ENCODE assay signal across 19 mouse cellular contexts in genomic region chr4:138939481-138939880, GRCm38 (mm10). TPM values are rescaled to one million over a fixed set of nuclear protein-coding genes. Genes with fewer than 3 reads are reported as not detected.
DNase-seq lines count a peak whose midpoint lies in the region; ATAC-seq and TF ChIP-seq lines count a peak whose summit lies in the region.
"Had no signal": no experiment of that assay in that cellular context is flagged by ENCODE, and none has a peak within 500 bp of the region (broad histone marks: within the 10 kb centered on the region; RNA-seq: fewer than 3 reads in every experiment).

No protein-coding gene starts in this region.

- no peak overlapping the region for H3K9ac ChIP-seq in hindbrain, postnatal 0 days (replicated peaks; ENCODE audit: low read length)
- no peak overlapping the region for H3K9ac ChIP-seq in hindbrain, embryonic 14.5 days
- no peak overlapping the region for H3K9ac ChIP-seq in intestine, postnatal 0 days (ENCODE audit: low read depth, low read length)
- H3K9ac ChIP-seq: forebrain, embryonic 15.5 days; hindbrain, embryonic 13.5 days; liver, postnatal 0 days; midbrain, embryonic 13.5 days had no signal

- DNase-seq in hindbrain, postnatal 0 days (ENCODE audit: low spot score): peak; percentile 11
- DNase-seq in hindbrain, embryonic 14.5 days (ENCODE audit: low spot score): no peak
- peak; percentile 60 for DNase-seq in MN1 (ENCODE audit: low spot score)
- peak; percentile 94 for DNase-seq in lung, postnatal 36 days
- DNase-seq in layer of hippocampus, postnatal 14 days (ENCODE audit: low spot score in 2 of 2): no peak
- DNase-seq in layer of hippocampus, adult 2 months (ENCODE audit: low spot score in 2 of 2): no peak
- DNase-seq: cerebellum, adult 8-10 months; gastrocnemius, postnatal 36 days; liver, postnatal 0 days; retina, postnatal 1 day; spleen, adult 18-20 months had no signal

- no peaks in the 10 kb centered on the region for H3K4me1 ChIP-seq in hindbrain, postnatal 0 days (ENCODE audit: insufficient read depth, low read length)
- no peaks in the 10 kb centered on the region for H3K4me1 ChIP-seq in hindbrain, embryonic 14.5 days (replicated peaks; ENCODE audit: control insufficient read depth, insufficient read depth, low read length)
- peaks cover 4% of the 10 kb centered on the region; the same call in 1 of the 2 replicates for H3K4me1 ChIP-seq in intestine, postnatal 0 days (replicated peaks; ENCODE audit: control insufficient read depth, insufficient read depth, low read length)
- H3K4me1 ChIP-seq: midbrain, embryonic 13.5 days had no signal

- no peak overlapping the region for H3K4me3 ChIP-seq in hindbrain, postnatal 0 days (ENCODE audit: low read length)
- no peak overlapping the region for H3K4me3 ChIP-seq in hindbrain, embryonic 14.5 days (replicated peaks; ENCODE audit: low read length)
- H3K4me3 ChIP-seq in intestine, postnatal 0 days (ENCODE audit: low read depth, low read length): no peak overlapping the region
- H3K4me3 ChIP-seq in layer of hippocampus, adult 2 months: no peak overlapping the region
- H3K4me3 ChIP-seq: forebrain, embryonic 15.5 days; hindbrain, embryonic 13.5 days; midbrain, embryonic 13.5 days had no signal

- H3K36me3 ChIP-seq in hindbrain, postnatal 0 days (ENCODE audit: insufficient read depth, low read length): no peaks in the 10 kb centered on the region
- no peaks in the 10 kb centered on the region for H3K36me3 ChIP-seq in hindbrain, embryonic 14.5 days (replicated peaks; ENCODE audit: control insufficient read depth, insufficient read depth)
- H3K36me3 ChIP-seq in intestine, postnatal 0 days (ENCODE audit: control insufficient read depth, insufficient read depth): no peaks in the 10 kb centered on the region
- H3K36me3 ChIP-seq: forebrain, embryonic 15.5 days; hindbrain, embryonic 13.5 days; midbrain, embryonic 13.5 days had no signal

- H3K27ac ChIP-seq in hindbrain, postnatal 0 days: no peak overlapping the region
- no peak overlapping the region for H3K27ac ChIP-seq in hindbrain, embryonic 14.5 days
- H3K27ac ChIP-seq in intestine, postnatal 0 days (ENCODE audit: low read depth, low read length): no peak overlapping the region
- no peak overlapping the region for H3K27ac ChIP-seq in layer of hippocampus, adult 2 months
- H3K27ac ChIP-seq: forebrain, embryonic 15.5 days; hindbrain, embryonic 13.5 days; midbrain, embryonic 13.5 days had no signal

- no peaks in the 10 kb centered on the region for H3K27me3 ChIP-seq in hindbrain, postnatal 0 days (ENCODE audit: insufficient read depth, low read length)
- no peaks in the 10 kb centered on the region for H3K27me3 ChIP-seq in hindbrain, embryonic 14.5 days (ENCODE audit: control insufficient read depth, insufficient read depth, low read length)
- no peaks in the 10 kb centered on the region for H3K27me3 ChIP-seq in intestine, postnatal 0 days (replicated peaks; ENCODE audit: control insufficient read depth, insufficient read depth, low read length)
- H3K27me3 ChIP-seq: forebrain, embryonic 15.5 days; midbrain, embryonic 13.5 days had no signal

- TF ChIP-seq CTCF in hindbrain, postnatal 0 days (IDR thresholded peaks at IDR 0.05; ENCODE audit: low read depth): no peak
- TF ChIP-seq CTCF in intestine, postnatal 0 days (IDR thresholded peaks at IDR 0.05; ENCODE audit: low read depth): peak; percentile 37
- no peak for TF ChIP-seq CTCF in layer of hippocampus, adult 2 months (conservative IDR thresholded peaks at IDR 0.05)

- 24% methylated on average over 4 of the region's 4 CpGs for WGBS in hindbrain, postnatal 0 days
- WGBS in hindbrain, embryonic 14.5 days: 42% methylated on average over 4 of the region's 4 CpGs
- 25% methylated on average over 4 of the region's 4 CpGs for WGBS in intestine, postnatal 0 days

- H3K4me2 ChIP-seq in hindbrain, postnatal 0 days (ENCODE audit: low read depth, low read length): no peak overlapping the region
- no peak overlapping the region for H3K4me2 ChIP-seq in hindbrain, embryonic 14.5 days (replicated peaks)
- H3K4me2 ChIP-seq in intestine, postnatal 0 days (replicated peaks; ENCODE audit: low read depth): no peak overlapping the region
- H3K4me2 ChIP-seq: forebrain, embryonic 15.5 days; hindbrain, embryonic 13.5 days; midbrain, embryonic 13.5 days had no signal

- H3K9me3 ChIP-seq in hindbrain, postnatal 0 days (ENCODE audit: low read length): no peaks in the 10 kb centered on the region
- H3K9me3 ChIP-seq in hindbrain, embryonic 14.5 days (ENCODE audit: control insufficient read depth, low read length): no peaks in the 10 kb centered on the region
- H3K9me3 ChIP-seq in intestine, postnatal 0 days (ENCODE audit: control insufficient read depth): no peaks in the 10 kb centered on the region
- H3K9me3 ChIP-seq: forebrain, embryonic 15.5 days; hindbrain, embryonic 13.5 days; midbrain, embryonic 13.5 days had no signal

- ATAC-seq in hindbrain, postnatal 0 days: no peak
- no peak for ATAC-seq in hindbrain, embryonic 14.5 days (ENCODE audit: low FRiP score)
- ATAC-seq in intestine, postnatal 0 days: peak; percentile 57
- ATAC-seq: forebrain, embryonic 15.5 days; liver, postnatal 0 days; midbrain, embryonic 13.5 days had no signal

RNA-seq across cellular contexts. Expression of gene Otud3, which starts 25.7 kb away (rescaled TPM):
- 4.6 and 6.8 TPM in 2 replicates for total RNA-seq in hindbrain, postnatal 0 days (2014; rRNA removed)
- 3.8 and 3.9 TPM in 2 replicates for polyA plus RNA-seq in hindbrain, postnatal 0 days (2015; fragmentation: Nextera tagmentation; extraction: Ambion mirVana)
- 2.8 and 3.3 TPM in 2 replicates for polyA plus RNA-seq in hindbrain, embryonic 14.5 days (2014; fragmentation: Nextera tagmentation; extraction: Ambion mirVana)
- polyA plus RNA-seq in intestine, postnatal 0 days (2015; fragmentation: Nextera tagmentation; extraction: Ambion mirVana): 3.5 and 3.6 TPM in 2 replicates
- 10 to 100 TPM; 10.7 to 11.5 TPM for total RNA-seq in layer of hippocampus, postnatal 14 days (2021)
- total RNA-seq in layer of hippocampus, adult 2 months (2021): 10 to 100 TPM; 10.4 to 13.9 TPM

RNA-seq across cellular contexts. Expression of gene Rnf186, which starts 27.4 kb away (rescaled TPM):
- total RNA-seq in hindbrain, postnatal 0 days (2014; rRNA removed): not detected in 2 replicates
- polyA plus RNA-seq in hindbrain, postnatal 0 days (2015; fragmentation: Nextera tagmentation; extraction: Ambion mirVana): not detected in 2 replicates
- not detected in 2 replicates for polyA plus RNA-seq in hindbrain, embryonic 14.5 days (2014; fragmentation: Nextera tagmentation; extraction: Ambion mirVana)
- 65.2 and 70.7 TPM in 2 replicates for polyA plus RNA-seq in intestine, postnatal 0 days (2015; fragmentation: Nextera tagmentation; extraction: Ambion mirVana)
- total RNA-seq in layer of hippocampus, postnatal 14 days (2021): not detected
- total RNA-seq in layer of hippocampus, adult 2 months (2021): not detected
- total RNA-seq: gastrocnemius, postnatal 36 days; left cerebral cortex, adult 18-20 months had no signal
- polyA plus RNA-seq: forebrain, embryonic 15.5 days; heart, embryonic 14.5 days; hindbrain, embryonic 13.5 days; limb, embryonic 14.5 days; neural tube, embryonic 11.5 days had no signal

RNA-seq across cellular contexts. Expression of gene Tmco4, which starts 33.2 kb away (rescaled TPM):
- 2.8 and 4.0 TPM in 2 replicates for total RNA-seq in hindbrain, postnatal 0 days (2014; rRNA removed)
- 1.5 and 2.0 TPM in 2 replicates for polyA plus RNA-seq in hindbrain, postnatal 0 days (2015; fragmentation: Nextera tagmentation; extraction: Ambion mirVana)
- 0.63 and 1.3 TPM in 2 replicates for polyA plus RNA-seq in hindbrain, embryonic 14.5 days (2014; fragmentation: Nextera tagmentation; extraction: Ambion mirVana)
- 11.0 and 12.2 TPM in 2 replicates for polyA plus RNA-seq in intestine, postnatal 0 days (2015; fragmentation: Nextera tagmentation; extraction: Ambion mirVana)
- 1 to 10 TPM; 2.1 to 3.0 TPM for total RNA-seq in layer of hippocampus, postnatal 14 days (2021)
- 1 to 10 TPM; 1.6 to 4.2 TPM for total RNA-seq in layer of hippocampus, adult 2 months (2021)

Comparison
In these comparisons a context has a peak if more than half of its experiments do, and no peak if none do; other contexts are left out.
1. DNase-seq: peak in hindbrain, postnatal 0 days (single experiment), MN1 (single experiment) and lung, postnatal 36 days (single experiment); none in hindbrain, embryonic 14.5 days (single experiment), layer of hippocampus, postnatal 14 days (0 of 2) and layer of hippocampus, adult 2 months (0 of 2).